Mouse (Mus musculus): ENCODE measurements around the gene Ap1b1. TPM values are rescaled to one million over a fixed set of nuclear protein-coding genes. Genes with fewer than 3 reads are reported as not detected.
"Not testable (repeated sequence)": the region's sequence is repeated elsewhere in the genome, so short reads cannot be mapped to it uniquely, and the experiment has no call there.

The Ap1b1 gene
- polyA plus RNA-seq, 1 experiment from 2014 or later = 54.2 TPM

- not testable (repeated sequence) for H3K9me3 ChIP-seq (ENCODE audit: control insufficient read depth, low read depth, low read length); H3K4me3 ChIP-seq (ENCODE audit: low read depth, low read length); H3K27ac ChIP-seq (ENCODE audit: low read length); H3K27me3 ChIP-seq (ENCODE audit: control insufficient read depth, insufficient read depth, low read length); H3K4me1 ChIP-seq (ENCODE audit: control insufficient read depth, insufficient read depth, low read length); H3K9ac ChIP-seq (replicated peaks; ENCODE audit: low read depth, low read length); H3K4me2 ChIP-seq (replicated peaks; ENCODE audit: low read depth, low read length)
- 0 out of 2 replicates have a peak, but pooled peaks have one; percentile 18 for ATAC-seq (ENCODE audit: insufficient number of reproducible peaks, insufficient read depth, low FRiP score, low read depth)
- WGBS = 93% methylated on average over 3 of the region's 5 CpGs
- peaks cover 68% of the 10 kb centered on the region for H3K36me3 ChIP-seq (ENCODE audit: control insufficient read depth, insufficient read depth, low read length)
Observed at GRCm38 (mm10) chr11:5076843-5077242, 90.2 kb downstream of the Ap1b1 start.

GRCm38 (mm10) chr11:5089147-5089546 lies 102.5 kb downstream of the Ap1b1 start:
- H3K4me3 ChIP-seq (ENCODE audit: low read depth, low read length) = no peak overlapping the region
- no peak overlapping the region for H3K4me2 ChIP-seq (replicated peaks; ENCODE audit: low read depth, low read length)
- WGBS = 100% methylated on average over 1 of the region's 1 CpGs
- no peaks in the 10 kb centered on the region for H3K4me1 ChIP-seq (ENCODE audit: control insufficient read depth, insufficient read depth, low read length)
- no peak overlapping the region for H3K9ac ChIP-seq (replicated peaks; ENCODE audit: low read depth, low read length)
- no peak overlapping the region for H3K27ac ChIP-seq (ENCODE audit: low read length)
- H3K27me3 ChIP-seq (ENCODE audit: control insufficient read depth, insufficient read depth, low read length) = no peaks in the 10 kb centered on the region
- H3K9me3 ChIP-seq (ENCODE audit: control insufficient read depth, low read depth, low read length) = no peaks in the 10 kb centered on the region
- ATAC-seq (ENCODE audit: insufficient number of reproducible peaks, insufficient read depth, low FRiP score, low read depth) = no peak
- H3K36me3 ChIP-seq (ENCODE audit: control insufficient read depth, insufficient read depth, low read length) = peaks cover 88% of the 10 kb centered on the region

- H3K9ac ChIP-seq (replicated peaks; ENCODE audit: low read depth, low read length) = no peak overlapping the region
- H3K4me3 ChIP-seq (ENCODE audit: low read depth, low read length) = no peak overlapping the region
- H3K27ac ChIP-seq (ENCODE audit: low read length) = no peak overlapping the region
- H3K27me3 ChIP-seq (ENCODE audit: control insufficient read depth, insufficient read depth, low read length) = no peaks in the 10 kb centered on the region
- H3K36me3 ChIP-seq (ENCODE audit: control insufficient read depth, insufficient read depth, low read length) = peaks cover 63% of the 10 kb centered on the region
- H3K9me3 ChIP-seq (ENCODE audit: control insufficient read depth, low read depth, low read length) = no peaks in the 10 kb centered on the region
- no peak overlapping the region for H3K4me2 ChIP-seq (replicated peaks; ENCODE audit: low read depth, low read length)
- H3K4me1 ChIP-seq (ENCODE audit: control insufficient read depth, insufficient read depth, low read length) = peaks cover 10% of the 10 kb centered on the region; the same call in 1 of the 2 replicates
- WGBS = 51% methylated on average over 2 of the region's 2 CpGs
- ATAC-seq (ENCODE audit: insufficient number of reproducible peaks, insufficient read depth, low FRiP score, low read depth) = no peak
Observed at GRCm38 (mm10) chr11:5091706-5092105, 105.1 kb downstream of the Ap1b1 start.

Small RNA genes lying within 50 kb of the gene (microRNA-seq; reads per million reads assigned to microRNA genes)
- not detected for gene Gm47296

Other genes starting within 250 kb of the Ap1b1 start
- gene Cabp7, start 240.0 kb upstream of the Ap1b1 start, polyA plus RNA-seq (2014; fragmentation: Nextera tagmentation; extraction: Ambion mirVana) = 0.16 and 0.34 TPM in 2 replicates
- 31.9 and 41.8 TPM in 2 replicates for gene Nf2, start 137.3 kb upstream of the Ap1b1 start, polyA plus RNA-seq (2014; fragmentation: Nextera tagmentation; extraction: Ambion mirVana)
- 58.0 and 62.4 TPM in 2 replicates for gene Nipsnap1, start 112.9 kb upstream of the Ap1b1 start, polyA plus RNA-seq (2014; fragmentation: Nextera tagmentation; extraction: Ambion mirVana)
- gene Thoc5, start 91.5 kb upstream of the Ap1b1 start, polyA plus RNA-seq (2014; fragmentation: Nextera tagmentation; extraction: Ambion mirVana) = 38.1 and 40.1 TPM in 2 replicates
- 0.78 and 0.88 TPM in 2 replicates for gene Nefh, start 38.8 kb upstream of the Ap1b1 start, polyA plus RNA-seq (2014; fragmentation: Nextera tagmentation; extraction: Ambion mirVana)
- gene Rasl10a, start 71.3 kb downstream of the Ap1b1 start, polyA plus RNA-seq (2014; fragmentation: Nextera tagmentation; extraction: Ambion mirVana) = 1.2 and 1.3 TPM in 2 replicates
- gene Gas2l1, start 78.5 kb downstream of the Ap1b1 start, polyA plus RNA-seq (2014; fragmentation: Nextera tagmentation; extraction: Ambion mirVana) = 22.9 and 27.9 TPM in 2 replicates
- 29.7 and 31.2 TPM in 2 replicates for gene Rhbdd3, start 112.1 kb downstream of the Ap1b1 start, polyA plus RNA-seq (2014; fragmentation: Nextera tagmentation; extraction: Ambion mirVana)
- 467 and 495 TPM in 2 replicates for gene Ewsr1, start 112.4 kb downstream of the Ap1b1 start, polyA plus RNA-seq (2014; fragmentation: Nextera tagmentation; extraction: Ambion mirVana)
- 45.9 and 56.9 TPM in 2 replicates for gene Emid1, start 165.4 kb downstream of the Ap1b1 start, polyA plus RNA-seq (2014; fragmentation: Nextera tagmentation; extraction: Ambion mirVana)